Mouse (Mus musculus): ENCODE measurements around the gene Hs2st1. TPM values are rescaled to one million over a fixed set of nuclear protein-coding genes. Genes with fewer than 3 reads are reported as not detected.

Hs2st1 gene
- total RNA-seq, 2 experiments from 2014 or later = 38.4 to 40.5 TPM

DNA sequence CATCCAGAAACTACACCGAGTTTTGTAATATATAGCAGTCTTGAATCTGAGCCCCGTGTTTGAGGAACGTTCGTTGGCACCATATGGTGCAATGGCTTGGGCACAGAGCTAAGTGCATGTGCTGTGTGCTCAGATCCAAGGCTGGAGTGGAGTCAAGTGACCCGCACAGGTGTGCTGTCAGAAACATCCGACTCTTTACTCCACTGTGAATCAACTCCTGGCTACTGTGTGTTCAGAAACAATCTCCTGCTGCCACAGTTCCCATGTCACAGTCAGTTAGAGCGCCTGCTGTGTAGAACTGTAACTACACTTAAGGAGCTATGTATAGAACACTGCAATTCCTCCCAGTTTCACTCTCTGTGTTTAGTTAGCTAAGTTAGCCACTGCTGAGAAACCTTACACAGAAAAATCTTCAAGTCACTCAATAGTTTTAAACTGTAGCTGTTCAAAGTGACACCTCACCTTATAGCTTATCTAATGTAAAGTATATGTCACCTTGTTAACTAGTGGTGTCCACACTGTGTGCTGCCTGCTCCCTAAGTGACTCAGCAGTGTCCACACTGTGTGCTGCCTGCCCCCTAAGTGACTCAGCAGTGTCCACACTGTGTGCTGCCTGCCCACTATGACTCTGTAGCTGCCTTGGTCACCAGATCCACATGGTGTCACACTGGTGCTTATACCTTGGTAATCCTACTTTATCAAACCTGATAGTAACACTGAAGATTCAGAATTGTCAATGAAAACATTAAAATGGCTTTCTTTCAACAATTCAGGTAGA is 32.7 kb downstream of the Hs2st1 start:
- DNase-seq (ENCODE audit: low spot score in 2 of 2) = no peak
- no peak overlapping the region for H3K4me3 ChIP-seq
- peak; percentile 17; the same call in 1 of the 2 replicates for TF ChIP-seq CTCF (conservative IDR thresholded peaks at IDR 0.05)
- no peak overlapping the region for H3K27ac ChIP-seq

DNA sequence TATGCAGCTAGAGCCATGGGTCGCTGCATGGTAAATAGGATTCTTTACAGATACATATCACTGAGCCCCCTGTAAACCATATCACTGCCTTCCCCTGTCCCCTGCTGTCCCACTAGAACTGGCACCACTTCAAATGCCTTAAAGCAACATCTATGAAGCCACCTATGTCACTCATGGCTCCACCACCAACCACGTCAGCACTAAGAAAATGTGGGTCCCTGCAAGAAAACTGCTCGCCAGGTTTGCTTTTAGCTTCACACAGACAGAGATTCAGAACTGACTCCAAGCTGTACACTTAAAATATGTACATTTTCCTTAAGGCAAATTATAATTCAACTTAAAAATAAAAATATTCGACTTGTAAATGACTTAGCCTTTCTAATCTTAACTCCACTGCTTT is 34.9 kb downstream of the Hs2st1 start:
- no peak for TF ChIP-seq CTCF (conservative IDR thresholded peaks at IDR 0.05)
- no peak for DNase-seq (ENCODE audit: low spot score in 2 of 2)
- Histone ChIP-seq H3K27ac (no peak overlapping the region), H3K4me3 (no peak overlapping the region)

DNA sequence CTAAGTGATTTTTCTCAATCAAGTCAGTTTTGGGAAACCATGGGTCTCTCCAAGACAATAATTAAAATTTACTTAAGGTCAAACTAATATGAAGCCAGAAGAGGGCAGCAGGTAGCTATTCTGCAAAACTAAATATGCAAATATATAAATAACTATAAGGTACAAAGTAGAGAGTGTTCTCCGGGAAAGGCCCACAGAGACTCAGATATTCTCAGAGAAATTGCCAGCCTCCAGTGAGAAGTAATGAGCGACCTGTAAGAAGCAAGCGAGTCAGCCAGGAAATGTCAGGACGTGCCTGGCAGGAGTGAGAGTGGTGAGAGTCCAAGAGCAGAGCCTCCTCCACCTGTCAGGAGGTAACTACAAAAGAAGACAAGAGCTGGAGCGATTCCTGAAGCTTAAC is 39.0 kb downstream of the Hs2st1 start:
- no peak for DNase-seq (ENCODE audit: low spot score in 2 of 2)
- H3K27ac ChIP-seq = no peak overlapping the region; the same call in 1 of the 2 replicates
- H3K4me3 ChIP-seq = no peak overlapping the region
- TF ChIP-seq CTCF (conservative IDR thresholded peaks at IDR 0.05) = peak; percentile 71

DNA sequence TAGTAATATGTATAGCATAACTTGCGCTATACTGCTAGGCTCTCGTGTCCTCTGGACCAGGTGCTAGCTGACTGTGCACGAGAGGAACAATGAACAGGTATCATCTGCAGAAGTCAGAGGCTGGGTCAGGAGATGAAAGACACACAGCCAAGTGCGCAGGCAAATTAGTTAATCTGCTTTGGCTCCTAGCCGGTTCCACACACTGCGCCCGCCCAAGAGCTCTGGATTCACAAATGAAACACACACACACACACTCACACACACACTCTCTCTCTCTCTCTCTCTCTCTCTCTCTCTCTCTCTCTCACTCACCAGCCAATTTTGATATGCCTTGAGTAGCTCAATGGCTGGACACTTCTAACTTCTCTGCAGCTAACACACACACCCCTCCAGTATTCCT is 42.1 kb downstream of the Hs2st1 start:
- DNase-seq (ENCODE audit: low spot score in 2 of 2) = no peak
- no peak for TF ChIP-seq CTCF (conservative IDR thresholded peaks at IDR 0.05)
- Histone ChIP-seq H3K27ac (no peak overlapping the region), H3K4me3 (no peak overlapping the region)

DNA sequence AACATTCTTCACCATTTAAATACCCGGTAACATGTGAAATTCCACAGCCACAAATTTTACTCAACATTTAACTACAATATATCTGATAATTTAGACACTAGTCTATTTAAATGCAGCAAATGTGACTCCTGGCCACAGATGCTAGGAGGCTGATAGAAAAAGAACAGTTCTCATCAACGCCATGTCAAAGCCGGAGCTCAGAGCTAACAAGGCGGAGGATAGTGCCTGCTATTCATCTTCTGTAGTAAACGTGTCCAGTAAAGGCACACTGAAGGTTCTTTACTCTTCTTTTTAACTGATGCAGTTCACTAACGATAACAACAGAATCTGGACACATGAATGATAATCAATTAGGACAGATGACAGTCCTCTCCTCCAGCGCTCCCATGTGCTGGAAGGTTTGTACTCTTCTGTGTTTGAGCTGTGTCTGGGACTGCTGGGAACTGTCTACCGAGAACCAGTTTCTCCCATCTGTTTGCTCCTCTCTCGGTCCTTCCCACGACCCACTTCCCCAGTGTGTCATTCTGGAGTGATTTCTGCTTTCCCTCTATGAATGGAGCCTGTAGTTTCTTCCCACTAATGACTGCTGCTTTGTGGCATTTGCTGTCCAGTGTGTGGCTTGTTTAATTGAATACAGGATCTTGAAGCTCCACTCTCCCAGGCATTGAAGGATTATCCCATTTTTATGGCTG is 50.3 kb downstream of the Hs2st1 start:
- H3K4me3 ChIP-seq = no peak overlapping the region
- peak overlapping the region; percentile 6; the same call in 1 of the 2 replicates for H3K27ac ChIP-seq
- peak in 1 of 2 experiments; percentile 33 for DNase-seq (ENCODE audit: low spot score in 2 of 2)
- TF ChIP-seq CTCF (conservative IDR thresholded peaks at IDR 0.05) = no peak

DNA sequence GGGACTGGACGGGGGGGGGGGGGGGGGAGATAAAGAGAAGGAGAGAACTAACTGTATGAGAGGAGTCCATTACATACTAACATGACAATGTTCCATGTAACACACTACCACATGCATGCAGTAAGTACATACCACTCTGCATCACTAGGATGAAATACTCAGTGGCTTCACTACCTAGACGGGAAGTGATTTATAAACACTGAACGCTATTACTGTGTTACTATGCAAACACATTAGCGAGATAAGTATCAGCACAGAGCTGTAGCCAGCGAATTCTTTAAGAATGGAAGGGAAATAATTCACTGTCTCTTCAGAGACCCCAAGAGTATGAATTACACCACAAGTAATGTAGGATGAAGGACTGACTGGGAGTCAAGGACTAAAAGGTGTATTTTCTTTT is 51.1 kb downstream of the Hs2st1 start:
- Histone ChIP-seq H3K27ac (no peak overlapping the region), H3K4me3 (no peak overlapping the region)
- DNase-seq (ENCODE audit: low spot score in 2 of 2) = no peak
- no peak for TF ChIP-seq CTCF (conservative IDR thresholded peaks at IDR 0.05)

DNA sequence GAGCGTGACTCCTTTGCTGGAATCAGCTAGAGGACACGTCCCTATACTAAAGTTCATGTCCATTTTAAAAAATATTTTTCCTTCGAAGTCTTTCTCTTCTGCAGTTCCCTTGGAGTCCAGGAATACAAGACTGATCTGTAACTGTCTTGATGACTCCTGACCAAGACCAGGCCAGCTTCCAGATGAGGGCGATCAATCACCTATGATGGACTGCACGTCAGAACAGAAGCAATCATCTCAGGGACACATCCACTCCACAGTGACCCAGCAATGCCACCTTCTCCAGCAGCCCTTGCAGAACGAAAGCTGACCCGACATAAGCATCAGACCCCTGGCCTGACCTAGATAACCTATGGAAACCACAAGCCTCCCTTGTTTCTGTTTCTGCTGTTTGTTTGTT is 54.7 kb downstream of the Hs2st1 start:
- DNase-seq (ENCODE audit: low spot score in 2 of 2) = no peak
- no peak for TF ChIP-seq CTCF (conservative IDR thresholded peaks at IDR 0.05)
- Histone ChIP-seq H3K4me3 (no peak overlapping the region), H3K27ac (no peak overlapping the region)

DNA sequence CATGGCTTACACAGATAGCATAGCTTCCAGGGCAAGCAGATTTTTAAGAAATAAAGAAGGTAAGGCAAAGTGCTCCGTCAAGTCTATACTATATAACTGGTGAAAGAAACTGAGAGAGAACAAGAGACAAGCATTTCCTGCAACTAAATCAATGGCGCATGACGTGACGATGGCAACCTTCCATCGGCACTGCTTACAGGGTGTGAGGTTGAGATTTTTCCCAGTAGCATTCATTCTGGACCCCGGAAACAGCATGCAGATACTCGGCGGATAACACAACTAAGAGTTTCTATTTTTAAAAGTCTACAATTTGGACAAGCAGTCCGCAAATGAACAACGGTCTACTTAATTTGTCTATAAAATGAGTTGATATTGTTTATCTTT is 55.9 kb downstream of the Hs2st1 start:
- TF ChIP-seq CTCF (conservative IDR thresholded peaks at IDR 0.05) = no peak
- Histone ChIP-seq H3K4me3 (no peak overlapping the region), H3K27ac (no peak overlapping the region)
- no peak for DNase-seq (ENCODE audit: low spot score in 2 of 2)

DNA sequence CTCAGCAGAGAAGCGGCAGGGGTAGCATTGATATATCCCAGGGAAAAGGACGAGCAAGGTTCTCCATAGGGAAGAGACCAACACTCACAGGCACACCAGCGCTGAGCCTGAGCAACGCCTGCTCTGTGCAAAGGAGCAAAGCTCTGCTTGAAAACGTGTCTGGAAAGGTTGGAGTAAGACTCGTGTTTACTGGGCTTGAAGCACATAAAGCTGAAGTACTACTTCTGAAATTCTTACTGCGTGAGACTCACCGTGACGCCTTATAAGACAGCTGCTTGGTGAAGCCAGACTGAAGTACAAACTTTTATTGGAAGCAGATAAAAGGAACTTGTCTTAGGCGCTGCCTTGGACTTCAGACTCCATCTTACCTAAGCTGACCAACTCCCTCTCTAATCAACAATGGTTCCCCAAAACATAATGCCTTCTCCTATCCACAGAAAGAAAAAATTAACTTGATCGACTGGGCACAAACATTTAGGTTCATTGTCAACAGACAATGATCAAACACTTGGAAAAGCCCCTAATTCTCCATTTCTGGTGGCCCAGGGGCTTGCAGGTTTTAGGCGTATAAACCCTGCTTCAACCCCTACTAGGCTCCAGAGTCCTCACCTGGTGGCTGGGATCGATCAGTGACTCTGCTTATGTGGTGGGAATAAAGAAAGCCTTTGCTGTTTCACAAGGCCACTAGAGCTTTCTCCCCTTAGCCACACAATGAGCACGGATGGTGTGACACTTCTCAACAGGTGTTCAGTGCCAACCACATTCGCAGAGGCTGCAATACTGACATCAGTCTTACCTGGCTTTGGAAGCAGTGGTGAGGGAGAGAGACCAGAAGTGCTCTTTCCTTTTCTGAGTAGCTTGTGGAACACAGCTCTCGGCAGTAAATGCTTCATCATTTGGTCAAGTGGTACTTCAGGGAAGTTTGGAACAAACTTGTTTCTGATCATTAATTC is 56.5 kb downstream of the Hs2st1 start:
- no peak for DNase-seq (ENCODE audit: low spot score in 2 of 2)
- H3K4me3 ChIP-seq = no peak overlapping the region
- no peak overlapping the region for H3K27ac ChIP-seq
- no peak for TF ChIP-seq CTCF (conservative IDR thresholded peaks at IDR 0.05)

DNA sequence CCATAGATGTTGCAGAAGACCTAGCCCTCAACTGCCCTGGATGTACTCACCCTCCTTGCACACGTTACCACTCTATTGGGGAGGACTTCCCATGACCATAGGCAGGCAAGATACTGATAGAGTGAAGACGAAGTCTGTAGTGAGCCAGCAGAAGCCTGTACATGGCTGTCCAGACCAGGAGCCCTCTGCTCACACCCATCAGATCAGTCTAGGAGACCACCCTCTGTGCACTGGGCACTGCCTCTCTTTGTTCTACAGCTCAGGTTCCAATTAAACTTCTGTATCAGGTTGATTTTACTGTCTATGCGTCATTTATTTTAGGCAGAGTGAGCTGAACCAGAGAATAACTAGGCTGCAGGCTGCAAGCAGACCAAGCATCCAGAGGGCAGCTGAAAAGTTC is 59.3 kb downstream of the Hs2st1 start:
- H3K4me3 ChIP-seq = no peak overlapping the region
- TF ChIP-seq CTCF (conservative IDR thresholded peaks at IDR 0.05) = no peak
- no peak for DNase-seq (ENCODE audit: low spot score in 2 of 2)

DNA sequence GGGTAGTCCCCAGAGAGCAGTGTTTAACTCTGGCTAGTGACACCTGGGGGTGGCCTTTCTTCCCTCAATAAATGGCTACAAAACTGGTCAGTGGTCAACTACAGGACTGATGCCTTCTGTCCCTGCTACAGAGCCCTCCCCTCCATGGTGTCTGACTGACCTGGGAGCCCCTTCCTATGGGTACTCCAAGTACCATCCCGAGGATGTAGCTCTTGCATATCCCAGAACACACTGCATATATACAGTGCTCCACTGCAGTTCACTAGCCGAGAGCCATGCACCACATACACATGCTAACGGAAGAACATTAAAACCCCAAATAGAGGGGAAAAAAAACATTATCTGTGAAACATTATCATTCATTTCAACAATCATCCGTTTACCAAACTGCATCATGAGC is 61.6 kb downstream of the Hs2st1 start:
- Histone ChIP-seq H3K4me3 (no peak overlapping the region), H3K27ac (no peak overlapping the region)
- DNase-seq (ENCODE audit: low spot score in 2 of 2) = no peak
- no peak for TF ChIP-seq CTCF (conservative IDR thresholded peaks at IDR 0.05)

More for the DNA sequence above, 59.3 kb downstream of the Hs2st1 start:
- no peak overlapping the region for H3K27ac ChIP-seq

DNA sequence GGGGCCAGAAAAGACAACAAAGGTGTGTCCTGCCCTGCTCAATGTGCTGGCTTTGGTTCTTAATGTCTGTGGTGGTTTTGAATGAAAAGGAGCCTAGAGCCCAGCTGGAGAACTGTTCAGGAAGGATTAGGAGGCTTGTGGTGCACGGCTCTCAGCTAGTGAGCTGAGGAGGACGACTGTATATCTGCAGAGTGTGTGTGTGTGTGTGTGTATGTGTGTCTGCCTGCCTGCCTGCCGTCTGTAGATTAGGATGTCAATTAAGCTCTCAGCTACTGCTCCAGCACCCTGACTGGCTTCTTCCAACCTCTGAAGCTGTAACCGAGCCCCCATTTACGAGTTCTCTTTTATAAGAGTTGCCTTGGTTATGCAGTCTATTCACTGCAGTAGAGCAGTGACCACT is 62.1 kb downstream of the Hs2st1 start:
- TF ChIP-seq CTCF (conservative IDR thresholded peaks at IDR 0.05) = no peak
- no peak for DNase-seq (ENCODE audit: low spot score in 2 of 2)
- H3K27ac ChIP-seq = no peak overlapping the region
- no peak overlapping the region for H3K4me3 ChIP-seq

DNA sequence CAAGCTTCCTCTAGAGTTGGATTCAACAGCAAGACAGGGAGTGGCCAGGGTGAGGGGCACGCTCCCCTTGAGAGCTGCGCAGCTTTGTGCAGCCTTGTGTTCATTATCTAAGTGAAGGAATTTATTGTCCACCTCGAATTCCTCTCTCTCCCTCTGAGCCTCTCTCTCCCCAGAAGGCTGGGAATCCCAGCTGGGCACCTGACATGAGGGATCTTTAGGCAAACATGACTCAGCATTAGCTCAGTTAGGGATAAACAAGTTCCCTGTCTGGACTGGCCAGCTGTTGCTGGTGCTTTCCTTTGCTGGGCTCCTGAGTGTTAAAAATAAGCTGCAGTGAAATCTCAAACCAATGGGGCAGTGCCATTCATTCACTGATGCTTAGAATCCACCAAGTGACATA is 63.8 kb downstream of the Hs2st1 start:
- Histone ChIP-seq H3K4me3 (no peak overlapping the region), H3K27ac (no peak overlapping the region)
- TF ChIP-seq CTCF (conservative IDR thresholded peaks at IDR 0.05) = no peak
- DNase-seq (ENCODE audit: low spot score in 2 of 2) = no peak
